17 mouse cellular contexts compared by ENCODE assay signal in genomic region chr15:84674329-84675067, GRCm38 (mm10). TPM values are rescaled to one million over a fixed set of nuclear protein-coding genes. Genes with fewer than 3 reads are reported as not detected.
DNase-seq lines count a peak whose midpoint lies in the region; ATAC-seq and TF ChIP-seq lines count a peak whose summit lies in the region.
"Had no signal": no experiment of that assay in that cellular context is flagged by ENCODE, and none has a peak within 500 bp of the region (broad histone marks: within the 10 kb centered on the region; RNA-seq: fewer than 3 reads in every experiment).

No protein-coding gene starts in this region.

- H3K4me1 ChIP-seq in heart, adult 2 months (ENCODE audit: control insufficient read depth, insufficient read depth, low read length): peaks cover 8% of the 10 kb centered on the region
- peaks cover 14% of the 10 kb centered on the region for H3K4me1 ChIP-seq in liver, embryonic 15.5 days (replicated peaks)
- peaks cover 7% of the 10 kb centered on the region; the same call in 1 of the 2 replicates for H3K4me1 ChIP-seq in liver, embryonic 11.5 days (replicated peaks; ENCODE audit: control insufficient read depth, insufficient read depth, low read length)
- H3K4me1 ChIP-seq in stomach, embryonic 15.5 days: peaks cover 6% of the 10 kb centered on the region; the same call in 1 of the 2 replicates

- no peak overlapping the region for H3K9ac ChIP-seq in heart, adult 2 months (ENCODE audit: low read depth, low read length)
- H3K9ac ChIP-seq in liver, embryonic 15.5 days: no peak overlapping the region
- no peak overlapping the region for H3K9ac ChIP-seq in liver, embryonic 11.5 days (ENCODE audit: low read depth, low read length)
- no peak overlapping the region for H3K9ac ChIP-seq in stomach, embryonic 15.5 days
- H3K9ac ChIP-seq: liver, embryonic 14.5 days had no signal

- DNase-seq in heart, adult 2 months: no peak
- DNase-seq in heart, postnatal 25 days (ENCODE audit: low spot score): no peak
- no peak for DNase-seq in liver, embryonic 11.5 days (ENCODE audit: low spot score)
- peak; percentile 41 for DNase-seq in R1 (ENCODE audit: low read depth, low spot score)
- DNase-seq in urinary bladder, postnatal 10 days (ENCODE audit: low spot score): no peak
- DNase-seq: cerebellum, adult 18-20 months; layer of hippocampus, adult 9-11 months; right cerebral cortex, adult 18-20 months had no signal

- 93% methylated on average over 11 of the region's 11 CpGs for WGBS in heart, adult 2 months
- 70% methylated on average over 11 of the region's 11 CpGs for WGBS in liver, embryonic 15.5 days (ENCODE audit: insufficient replicate concordance)
- 79% methylated on average over 11 of the region's 11 CpGs for WGBS in liver, embryonic 11.5 days
- WGBS in stomach, embryonic 15.5 days: 75% methylated on average over 11 of the region's 11 CpGs

- peak; percentile 67 for TF ChIP-seq CTCF in heart, adult 2 months (IDR thresholded peaks at IDR 0.05)

- no peak for TF ChIP-seq EP300 in heart, adult 2 months (IDR thresholded peaks at IDR 0.05; ENCODE audit: insufficient read depth, low read depth, low read length)

- H3K9me3 ChIP-seq in liver, embryonic 15.5 days (replicated peaks): no peaks in the 10 kb centered on the region
- H3K9me3 ChIP-seq in liver, embryonic 11.5 days (ENCODE audit: control insufficient read depth, low read length): no peaks in the 10 kb centered on the region
- H3K9me3 ChIP-seq in stomach, embryonic 15.5 days: no peaks in the 10 kb centered on the region
- H3K9me3 ChIP-seq: heart, embryonic 10.5 days had no signal

- H3K36me3 ChIP-seq in heart, adult 2 months (ENCODE audit: control insufficient read depth, insufficient read depth, low read length): no peaks in the 10 kb centered on the region
- no peaks in the 10 kb centered on the region for H3K36me3 ChIP-seq in liver, embryonic 15.5 days (replicated peaks)
- no peaks in the 10 kb centered on the region for H3K36me3 ChIP-seq in liver, embryonic 11.5 days (ENCODE audit: control insufficient read depth, insufficient read depth, low read length)
- H3K36me3 ChIP-seq in stomach, embryonic 15.5 days: no peaks in the 10 kb centered on the region
- H3K36me3 ChIP-seq: heart, embryonic 10.5 days had no signal

- H3K4me3 ChIP-seq in heart, adult 2 months: no peak overlapping the region
- H3K4me3 ChIP-seq in liver, embryonic 15.5 days (replicated peaks): no peak overlapping the region
- no peak overlapping the region for H3K4me3 ChIP-seq in liver, embryonic 11.5 days (ENCODE audit: low read depth, low read length)
- no peak overlapping the region for H3K4me3 ChIP-seq in stomach, embryonic 15.5 days (replicated peaks)
- H3K4me3 ChIP-seq: heart, embryonic 10.5 days had no signal

- no peak overlapping the region for H3K27ac ChIP-seq in heart, adult 2 months
- peak overlapping the region; percentile 67 for H3K27ac ChIP-seq in liver, embryonic 15.5 days (replicated peaks)
- H3K27ac ChIP-seq in liver, embryonic 11.5 days (ENCODE audit: low read depth, low read length): no peak overlapping the region
- H3K27ac ChIP-seq in stomach, embryonic 15.5 days: peak overlapping the region; percentile 83
- H3K27ac ChIP-seq: heart, embryonic 10.5 days; liver, embryonic 14.5 days had no signal

- intact Hi-C loops in heart, adult 2 months (cut with DNase I): loop anchor here (1.0 to 5.0 kb wide), 4 partner anchors 26 to 248 kb away; partner anchors contain the start of genes Gm29666 and Nup50
- intact Hi-C loops in heart, postnatal 25 days (cut with DNase I): loop anchor here (1.0 to 10.0 kb wide), 3 partner anchors 26 to 220 kb away; no protein-coding TSS in a partner anchor

- H3K27me3 ChIP-seq in heart, adult 2 months (ENCODE audit: control insufficient read depth, insufficient read depth, low read length): no peaks in the 10 kb centered on the region
- H3K27me3 ChIP-seq in liver, embryonic 15.5 days: no peaks in the 10 kb centered on the region
- H3K27me3 ChIP-seq in liver, embryonic 11.5 days (replicated peaks; ENCODE audit: control insufficient read depth, insufficient read depth, low read length): no peaks in the 10 kb centered on the region
- no peaks in the 10 kb centered on the region for H3K27me3 ChIP-seq in stomach, embryonic 15.5 days (replicated peaks)

- no peaks in the 10 kb centered on the region for H3K79me2 ChIP-seq in heart, adult 2 months (replicated peaks; ENCODE audit: control insufficient read depth, insufficient read depth, low read length)

- no peak overlapping the region for H3K4me2 ChIP-seq in liver, embryonic 15.5 days
- H3K4me2 ChIP-seq in liver, embryonic 11.5 days: no peak overlapping the region
- peak overlapping the region; percentile 3; the same call in 1 of the 2 replicates for H3K4me2 ChIP-seq in stomach, embryonic 15.5 days

- no peak for TF ChIP-seq POLR2A in heart, adult 2 months (IDR thresholded peaks at IDR 0.05; ENCODE audit: insufficient read depth, low read depth, low read length)

- ATAC-seq in liver, embryonic 15.5 days (ENCODE audit: insufficient read depth): no peak
- ATAC-seq in liver, embryonic 11.5 days (replicated peaks; ENCODE audit: low FRiP score): no peak
- ATAC-seq in stomach, embryonic 15.5 days (ENCODE audit: insufficient read depth, low FRiP score, low read depth): no peak
- ATAC-seq in monocyte, adult 5-6 weeks (replicated peaks; ENCODE audit: insufficient number of reproducible peaks, low FRiP score, low TSS enrichment, poor library complexity, severe bottlenecking): no peak
- ATAC-seq: forebrain, embryonic 14.5 days had no signal

RNA-seq across cellular contexts. Expression of gene Prr5, which starts 5.1 kb away (rescaled TPM):
- 1 to 10 TPM; 2.8 to 4.9 TPM for total RNA-seq in heart, adult 2 months (2021)
- polyA plus RNA-seq in heart, adult 2 months (2012; rRNA removed): 5.9 and 8.1 TPM in 2 replicates
- total RNA-seq in heart, postnatal 25 days (2021): 1 to 10 TPM; 3.1 to 3.4 TPM
- 5.1 and 6.2 TPM in 2 replicates for polyA plus RNA-seq in liver, embryonic 15.5 days (2015; fragmentation: Nextera tagmentation; extraction: Ambion mirVana)
- polyA plus RNA-seq in liver, embryonic 11.5 days (2014; fragmentation: Nextera tagmentation; extraction: Ambion mirVana): 17.7 and 20.4 TPM in 2 replicates
- 40.1 and 42.1 TPM in 2 replicates for polyA plus RNA-seq in stomach, embryonic 15.5 days (2015; fragmentation: Nextera tagmentation; extraction: Ambion mirVana)
- 2.6 to 9.9 TPM (median 3.7 TPM) in 3 replicates for total RNA-seq in monocyte, adult 5-6 weeks (2017)

RNA-seq across cellular contexts. Expression of gene Arhgap8, which starts 45.4 kb away (rescaled TPM):
- total RNA-seq in heart, adult 2 months (2021): 1 to 10 TPM in 1 of 2 experiments, under 1 TPM in 1; 0.70 to 1.5 TPM
- 1.7 and 1.9 TPM in 2 replicates for polyA plus RNA-seq in heart, adult 2 months (2012; rRNA removed)
- total RNA-seq in heart, postnatal 25 days (2021): 1 to 10 TPM in 1 of 2 experiments, under 1 TPM in 1; 0.55 to 1.1 TPM
- polyA plus RNA-seq in liver, embryonic 15.5 days (2015; fragmentation: Nextera tagmentation; extraction: Ambion mirVana): 0.40 and 0.43 TPM in 2 replicates
- polyA plus RNA-seq in liver, embryonic 11.5 days (2014; fragmentation: Nextera tagmentation; extraction: Ambion mirVana): 0.93 and 1.3 TPM in 2 replicates
- polyA plus RNA-seq in stomach, embryonic 15.5 days (2015; fragmentation: Nextera tagmentation; extraction: Ambion mirVana): 10.3 and 11.4 TPM in 2 replicates
- total RNA-seq in monocyte, adult 5-6 weeks (2017): not detected in 3 replicates
- total RNA-seq: hematopoietic stem cell, adult 5-6 weeks; megakaryocyte progenitor cell, adult 5-6 weeks had no signal
- polyA plus RNA-seq: C2C12 had no signal

Comparison
In these comparisons a context has a peak if more than half of its experiments do, and no peak if none do; other contexts are left out.
1. H3K27ac ChIP-seq: peak in liver, embryonic 15.5 days (single experiment) and stomach, embryonic 15.5 days (single experiment); none in heart, adult 2 months (single experiment) and liver, embryonic 11.5 days (single experiment).